13 mouse cellular contexts compared by ENCODE assay signal in the genomic region with DNA sequence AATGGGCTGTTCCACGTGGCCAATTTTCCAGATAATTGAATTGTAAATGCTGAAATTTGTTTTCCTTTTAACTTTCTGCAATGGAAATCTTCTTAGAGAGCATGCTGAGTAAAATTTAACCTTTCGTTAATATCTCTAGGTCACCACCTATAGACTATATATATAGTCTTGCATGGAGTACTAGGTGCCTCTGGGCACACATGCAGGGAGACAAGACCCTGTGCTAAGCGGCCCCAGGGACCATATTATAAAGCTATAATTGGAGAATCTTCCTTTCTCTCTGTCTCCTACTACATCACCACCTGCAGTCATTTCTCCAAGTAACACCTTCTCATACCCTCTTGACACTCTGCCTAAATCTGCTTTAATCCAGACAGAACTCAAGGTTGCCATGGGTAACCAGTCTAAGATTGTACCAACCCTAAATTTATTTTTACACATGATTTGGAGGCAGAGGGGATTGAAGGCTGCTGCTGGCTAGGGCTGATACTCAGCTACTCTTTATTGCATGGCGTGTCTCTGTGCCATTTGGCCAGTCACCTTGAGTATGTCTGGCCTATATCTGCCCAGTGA.
DNase-seq lines count a peak whose midpoint lies in the region; ATAC-seq and TF ChIP-seq lines count a peak whose summit lies in the region.
"Had no signal": no experiment of that assay in that cellular context is flagged by ENCODE, and none has a peak within 500 bp of the region (broad histone marks: within the 10 kb centered on the region; RNA-seq: fewer than 3 reads in every experiment).

No protein-coding gene starts in this region.

- no peaks in the 10 kb centered on the region for H3K4me1 ChIP-seq in forebrain, embryonic 13.5 days
- H3K4me1 ChIP-seq in forebrain, embryonic 14.5 days (ENCODE audit: control insufficient read depth, insufficient read depth, low read length) = no peaks in the 10 kb centered on the region
- peaks cover 5% of the 10 kb centered on the region; the same call in 1 of the 2 replicates for H3K4me1 ChIP-seq in forebrain, postnatal 0 days (ENCODE audit: insufficient read depth)
- no peaks in the 10 kb centered on the region for H3K4me1 ChIP-seq in forebrain, embryonic 12.5 days
- H3K4me1 ChIP-seq in midbrain, embryonic 15.5 days = no peaks in the 10 kb centered on the region
- H3K4me1 ChIP-seq in midbrain, embryonic 13.5 days (replicated peaks) = peaks cover 5% of the 10 kb centered on the region; the same call in 1 of the 2 replicates
- no peaks in the 10 kb centered on the region for H3K4me1 ChIP-seq in midbrain, postnatal 0 days (ENCODE audit: insufficient read depth, low read length)
- H3K4me1 ChIP-seq in midbrain, embryonic 10.5 days = no peaks in the 10 kb centered on the region
- H3K4me1 ChIP-seq: embryonic facial prominence, embryonic 15.5 days had no signal

- WGBS in forebrain, embryonic 13.5 days = 76% methylated on average over 4 of the region's 4 CpGs
- WGBS in forebrain, embryonic 14.5 days = 79% methylated on average over 4 of the region's 4 CpGs
- WGBS in forebrain, postnatal 0 days = 71% methylated on average over 4 of the region's 4 CpGs
- 75% methylated on average over 4 of the region's 4 CpGs for WGBS in forebrain, embryonic 12.5 days
- WGBS in midbrain, embryonic 15.5 days = 67% methylated on average over 4 of the region's 4 CpGs
- WGBS in midbrain, embryonic 13.5 days = 72% methylated on average over 4 of the region's 4 CpGs
- 56% methylated on average over 4 of the region's 4 CpGs for WGBS in midbrain, postnatal 0 days
- 83% methylated on average over 4 of the region's 4 CpGs for WGBS in midbrain, embryonic 10.5 days

- H3K4me3 ChIP-seq in forebrain, embryonic 13.5 days = no peak overlapping the region
- H3K4me3 ChIP-seq in forebrain, embryonic 14.5 days (ENCODE audit: low read depth, low read length) = no peak overlapping the region
- H3K4me3 ChIP-seq in forebrain, postnatal 0 days (ENCODE audit: low read depth, low read length) = no peak overlapping the region
- no peak overlapping the region for H3K4me3 ChIP-seq in forebrain, embryonic 12.5 days (replicated peaks)
- H3K4me3 ChIP-seq in midbrain, embryonic 15.5 days = no peak overlapping the region
- no peak overlapping the region for H3K4me3 ChIP-seq in midbrain, embryonic 13.5 days (replicated peaks)
- H3K4me3 ChIP-seq in midbrain, postnatal 0 days (ENCODE audit: low read depth, low read length) = no peak overlapping the region
- no peak overlapping the region for H3K4me3 ChIP-seq in midbrain, embryonic 10.5 days
- H3K4me3 ChIP-seq: embryonic facial prominence, embryonic 13.5 days; embryonic facial prominence, embryonic 15.5 days; erythroblast, embryonic 14.5 days had no signal

- H3K36me3 ChIP-seq in forebrain, embryonic 13.5 days (ENCODE audit: poor library complexity, severe bottlenecking) = no peaks in the 10 kb centered on the region
- H3K36me3 ChIP-seq in forebrain, embryonic 14.5 days (ENCODE audit: control insufficient read depth, insufficient read depth, low read length) = no peaks in the 10 kb centered on the region
- no peaks in the 10 kb centered on the region for H3K36me3 ChIP-seq in forebrain, postnatal 0 days (ENCODE audit: insufficient read depth)
- H3K36me3 ChIP-seq in forebrain, embryonic 12.5 days (replicated peaks) = no peaks in the 10 kb centered on the region
- no peaks in the 10 kb centered on the region for H3K36me3 ChIP-seq in midbrain, embryonic 15.5 days (replicated peaks)
- no peaks in the 10 kb centered on the region for H3K36me3 ChIP-seq in midbrain, embryonic 13.5 days
- no peaks in the 10 kb centered on the region for H3K36me3 ChIP-seq in midbrain, postnatal 0 days (ENCODE audit: insufficient read depth, low read length)
- no peaks in the 10 kb centered on the region for H3K36me3 ChIP-seq in midbrain, embryonic 10.5 days
- H3K36me3 ChIP-seq: embryonic facial prominence, embryonic 13.5 days; embryonic facial prominence, embryonic 15.5 days had no signal

- no peak for DNase-seq in forebrain, embryonic 14.5 days (ENCODE audit: low spot score)
- no peak for DNase-seq in forebrain, postnatal 0 days
- DNase-seq in midbrain, postnatal 0 days (ENCODE audit: low spot score) = no peak
- DNase-seq in midbrain, embryonic 10.5 days (ENCODE audit: low spot score) = no peak

- H3K4me2 ChIP-seq in forebrain, embryonic 13.5 days = no peak overlapping the region
- no peak overlapping the region for H3K4me2 ChIP-seq in forebrain, embryonic 14.5 days (ENCODE audit: low read length)
- H3K4me2 ChIP-seq in forebrain, postnatal 0 days (ENCODE audit: low read depth) = no peak overlapping the region
- no peak overlapping the region for H3K4me2 ChIP-seq in forebrain, embryonic 12.5 days
- no peak overlapping the region for H3K4me2 ChIP-seq in midbrain, embryonic 15.5 days
- no peak overlapping the region for H3K4me2 ChIP-seq in midbrain, embryonic 13.5 days (replicated peaks)
- H3K4me2 ChIP-seq in midbrain, postnatal 0 days (ENCODE audit: low read depth, low read length, poor library complexity, severe bottlenecking) = no peak overlapping the region
- H3K4me2 ChIP-seq: embryonic facial prominence, embryonic 13.5 days; embryonic facial prominence, embryonic 15.5 days had no signal

- no peaks in the 10 kb centered on the region for H3K9me3 ChIP-seq in forebrain, embryonic 13.5 days (replicated peaks)
- H3K9me3 ChIP-seq in forebrain, embryonic 14.5 days (replicated peaks; ENCODE audit: control insufficient read depth, low read length) = no peaks in the 10 kb centered on the region
- no peaks in the 10 kb centered on the region for H3K9me3 ChIP-seq in forebrain, postnatal 0 days (ENCODE audit: low read length)
- no peaks in the 10 kb centered on the region for H3K9me3 ChIP-seq in forebrain, embryonic 12.5 days
- H3K9me3 ChIP-seq in midbrain, embryonic 15.5 days = no peaks in the 10 kb centered on the region
- H3K9me3 ChIP-seq in midbrain, embryonic 13.5 days = no peaks in the 10 kb centered on the region
- no peaks in the 10 kb centered on the region for H3K9me3 ChIP-seq in midbrain, postnatal 0 days (ENCODE audit: low read length)
- H3K9me3 ChIP-seq in midbrain, embryonic 10.5 days (replicated peaks) = no peaks in the 10 kb centered on the region
- H3K9me3 ChIP-seq: embryonic facial prominence, embryonic 13.5 days; embryonic facial prominence, embryonic 15.5 days; G1E had no signal

- no peak overlapping the region for H3K9ac ChIP-seq in forebrain, embryonic 13.5 days
- no peak overlapping the region for H3K9ac ChIP-seq in forebrain, embryonic 14.5 days (ENCODE audit: low read length)
- H3K9ac ChIP-seq in forebrain, postnatal 0 days = no peak overlapping the region
- no peak overlapping the region for H3K9ac ChIP-seq in forebrain, embryonic 12.5 days
- H3K9ac ChIP-seq in midbrain, embryonic 15.5 days = no peak overlapping the region
- H3K9ac ChIP-seq in midbrain, embryonic 13.5 days (replicated peaks) = no peak overlapping the region
- no peak overlapping the region for H3K9ac ChIP-seq in midbrain, postnatal 0 days (replicated peaks; ENCODE audit: low read length, poor library complexity, severe bottlenecking)
- H3K9ac ChIP-seq: embryonic facial prominence, embryonic 13.5 days; embryonic facial prominence, embryonic 15.5 days had no signal

- TF ChIP-seq CTCF in forebrain, postnatal 0 days (IDR thresholded peaks at IDR 0.05; ENCODE audit: low read depth) = no peak
- TF ChIP-seq CTCF in midbrain, postnatal 0 days (IDR thresholded peaks at IDR 0.05) = no peak

- H3K27me3 ChIP-seq in forebrain, embryonic 13.5 days = no peaks in the 10 kb centered on the region
- H3K27me3 ChIP-seq in forebrain, embryonic 14.5 days (replicated peaks; ENCODE audit: control insufficient read depth, insufficient read depth, low read length) = no peaks in the 10 kb centered on the region
- no peaks in the 10 kb centered on the region for H3K27me3 ChIP-seq in forebrain, postnatal 0 days (ENCODE audit: insufficient read depth, low read length)
- H3K27me3 ChIP-seq in forebrain, embryonic 12.5 days = no peaks in the 10 kb centered on the region
- no peaks in the 10 kb centered on the region for H3K27me3 ChIP-seq in midbrain, embryonic 15.5 days (replicated peaks)
- no peaks in the 10 kb centered on the region for H3K27me3 ChIP-seq in midbrain, embryonic 13.5 days
- no peaks in the 10 kb centered on the region for H3K27me3 ChIP-seq in midbrain, postnatal 0 days (ENCODE audit: insufficient read depth, low read length)
- H3K27me3 ChIP-seq in midbrain, embryonic 10.5 days (ENCODE audit: low read depth, poor library complexity, severe bottlenecking) = no peaks in the 10 kb centered on the region
- H3K27me3 ChIP-seq: CH12.LX; embryonic facial prominence, embryonic 15.5 days had no signal

- ATAC-seq in forebrain, embryonic 13.5 days = 0 out of 2 replicates have a peak, but pooled peaks have one; percentile 28
- ATAC-seq in forebrain, embryonic 14.5 days = no peak
- peak; percentile 62 for ATAC-seq in forebrain, postnatal 0 days
- ATAC-seq in forebrain, embryonic 12.5 days (ENCODE audit: low FRiP score) = no peak
- peak; percentile 52 for ATAC-seq in midbrain, embryonic 15.5 days (replicated peaks)
- ATAC-seq in midbrain, embryonic 13.5 days = no peak
- ATAC-seq in midbrain, postnatal 0 days (ENCODE audit: low FRiP score) = peak; percentile 57; the same call in 1 of the 2 replicates

- no peak overlapping the region for H3K27ac ChIP-seq in forebrain, embryonic 13.5 days
- no peak overlapping the region for H3K27ac ChIP-seq in forebrain, embryonic 14.5 days (ENCODE audit: low read depth, low read length)
- no peak overlapping the region; the same call in 1 of the 2 replicates for H3K27ac ChIP-seq in forebrain, postnatal 0 days (ENCODE audit: low read depth, low read length)
- H3K27ac ChIP-seq in forebrain, embryonic 12.5 days = no peak overlapping the region
- H3K27ac ChIP-seq in midbrain, embryonic 15.5 days = no peak overlapping the region
- H3K27ac ChIP-seq in midbrain, embryonic 13.5 days = no peak overlapping the region
- H3K27ac ChIP-seq in midbrain, postnatal 0 days (ENCODE audit: low read depth, low read length) = no peak overlapping the region
- H3K27ac ChIP-seq in midbrain, embryonic 10.5 days (replicated peaks) = no peak overlapping the region
- H3K27ac ChIP-seq: embryonic facial prominence, embryonic 13.5 days; embryonic facial prominence, embryonic 15.5 days had no signal

Comparison
In these comparisons a context has a peak if more than half of its experiments do, and no peak if none do; other contexts are left out.
1. ATAC-seq: peak in forebrain, embryonic 13.5 days (single experiment), forebrain, postnatal 0 days (single experiment), midbrain, embryonic 15.5 days (single experiment) and midbrain, postnatal 0 days (single experiment); none in forebrain, embryonic 14.5 days (single experiment), forebrain, embryonic 12.5 days (single experiment) and midbrain, embryonic 13.5 days (single experiment).